Mouse (Mus musculus) kidney, embryonic 14.5 days (tissue): ENCODE measurements around the gene Casq1. TPM values are rescaled to one million over a fixed set of nuclear protein-coding genes. Genes with fewer than 3 reads are reported as not detected.

Experiments
- ATAC-seq: fragments of 200-750 bp; cut with Nextera tagmentation; 2 replicates; pipeline ENCODE4 v1.8.0; 2017; ENCODE audit warnings: moderate number of reproducible peaks, mild to moderate bottlenecking, moderate TSS enrichment, moderate library complexity; ENCODE audit not compliant: low FRiP score, low TSS enrichment
- H3K27ac ChIP-seq: fragments of 300-500 bp; sonication (generic); 2 replicates; pipeline ENCODE4 v1.5.1; 2014; ENCODE audit warnings: low read depth, mild to moderate bottlenecking, low read length, moderate library complexity, mixed read lengths
- H3K27me3 ChIP-seq: fragments of 300-500 bp; sonication (generic); 2 replicates; pipeline ENCODE4 v1.6.1; 2014; ENCODE audit warnings: mild to moderate bottlenecking, low read length; ENCODE audit not compliant: control insufficient read depth, insufficient read depth
- H3K36me3 ChIP-seq: fragments of 300-500 bp; sonication (generic); 2 replicates; pipeline ENCODE4 v1.6.1; 2014; ENCODE audit warnings: low read length, mixed read lengths; ENCODE audit not compliant: control insufficient read depth, insufficient read depth
- H3K4me1 ChIP-seq: fragments of 300-500 bp; sonication (generic); 2 replicates; pipeline ENCODE4 v1.6.1; 2014; ENCODE audit warnings: low read length, mixed read lengths; ENCODE audit not compliant: control insufficient read depth, insufficient read depth
- H3K4me2 ChIP-seq: fragments of 300-500 bp; sonication (generic); replicated peaks from 2 replicates; pipeline ENCODE4 v1.6.1; 2014; ENCODE audit warnings: low read depth, mild to moderate bottlenecking, low read length
- H3K4me3 ChIP-seq: fragments of 300-500 bp; sonication (generic); 2 replicates; pipeline ENCODE4 v1.5.1; 2014; ENCODE audit warnings: mild to moderate bottlenecking, low read length
- H3K9ac ChIP-seq: fragments of 300-500 bp; sonication (generic); 2 replicates; pipeline ENCODE4 v1.6.1; 2014; ENCODE audit warnings: low read depth, mild to moderate bottlenecking, low read length, moderate library complexity
- H3K9me3 ChIP-seq: fragments of 300-500 bp; sonication (generic); 2 replicates; pipeline ENCODE4 v1.6.1; 2016; ENCODE audit warnings: low read length; ENCODE audit not compliant: control insufficient read depth
- WGBS: fragments of 180-500 bp; shearing (Covaris S2); extraction: QIAGEN DNeasy Blood & Tissue Kit; methylation state at CpG from one replicate; pipeline ENCODE4 v1.1.7; 2014; 5-methylcytosine and 5-hydroxymethylcytosine counted together
- polyA plus RNA-seq: library from polyadenylated mRNA; unstranded; fragments of >200 nt; fragmentation: Nextera tagmentation; extraction: Ambion mirVana; gene quantifications from 2 replicates; pipeline ENCODE4 v1.2.1, GENCODE M21; 2014

Casq1 gene
- polyA plus RNA-seq, 1 experiment from 2014 or later = 3.5 TPM

GRCm38 (mm10) chr1:172213771-172214170 lies 5.9 kb downstream of the Casq1 start:
- no peaks in the 10 kb centered on the region for H3K27me3 ChIP-seq
- no peak overlapping the region for H3K4me3 ChIP-seq
- ATAC-seq = no peak
- no peak overlapping the region for H3K4me2 ChIP-seq
- no peak overlapping the region for H3K27ac ChIP-seq
- 77% methylated on average over 4 of the region's 4 CpGs for WGBS
- H3K4me1 ChIP-seq = peaks cover 6% of the 10 kb centered on the region; the same call in 1 of the 2 replicates
- no peak overlapping the region for H3K9ac ChIP-seq
- no peaks in the 10 kb centered on the region for H3K36me3 ChIP-seq
- no peaks in the 10 kb centered on the region for H3K9me3 ChIP-seq

- no peak for ATAC-seq
- H3K36me3 ChIP-seq = no peaks in the 10 kb centered on the region
- no peak overlapping the region for H3K27ac ChIP-seq
Observed at GRCm38 (mm10) chr1:172212776-172213175, 6.9 kb downstream of the Casq1 start.

GRCm38 (mm10) chr1:172207111-172207584 lies 12.5 kb downstream of the Casq1 start:
- H3K9me3 ChIP-seq = no peaks in the 10 kb centered on the region
- H3K27me3 ChIP-seq = no peaks in the 10 kb centered on the region
- no peaks in the 10 kb centered on the region; the same call in 1 of the 2 replicates for H3K36me3 ChIP-seq
- H3K4me3 ChIP-seq = peak overlapping the region; percentile 68; the same call in 1 of the 2 replicates
- H3K4me1 ChIP-seq = peaks cover 41% of the 10 kb centered on the region
- WGBS = 8% methylated on average over 7 of the region's 7 CpGs
- H3K4me2 ChIP-seq = peak overlapping the region; percentile 70
- 0 out of 2 replicates have a peak, but pooled peaks have one; percentile 3 for ATAC-seq
- no peak overlapping the region for H3K9ac ChIP-seq
- peak overlapping the region; percentile 86 for H3K27ac ChIP-seq

More at GRCm38 (mm10) chr1:172212776-172213175, 6.9 kb downstream of the Casq1 start:
- Histone ChIP-seq H3K9me3 (no peaks in the 10 kb centered on the region), H3K9ac (no peak overlapping the region), H3K4me2 (no peak overlapping the region), H3K27me3 (no peaks in the 10 kb centered on the region), H3K4me1 (peaks cover 3% of the 10 kb centered on the region; the same call in 1 of the 2 replicates), H3K4me3 (no peak overlapping the region)
- whole genome bisulfite sequencing = 57% methylated on average over 5 of the region's 5 CpGs

- Histone ChIP-seq H3K36me3 (peaks cover 2% of the 10 kb centered on the region; the same call in 1 of the 2 replicates), H3K4me3 (peak within 1 kb of the TSS; percentile 68), H3K27ac (peak within 1 kb of the TSS; percentile 86), H3K27me3 (no peaks in the 10 kb centered on the region), H3K9me3 (no peaks in the 10 kb centered on the region), H3K9ac (peak within 1 kb of the TSS; percentile 84), H3K4me2 (peak within 1 kb of the TSS; percentile 70), H3K4me1 (peaks cover 50% of the 10 kb centered on the region)
- ATAC-seq = peak; percentile 71
- under 1% methylated on average over 37 of the region's 40 CpGs for WGBS
Observed at GRCm38 (mm10) chr1:172206141-172206917, 13.3 kb downstream of the Casq1 start, which contains the start of gene Pea15a. Gene Pea15a, minus strand, starts transcription at chr1:172206804.

GRCm38 (mm10) chr1:172205741-172206087 lies 14.0 kb downstream of the Casq1 start:
- peak overlapping the region; percentile 70 for H3K4me2 ChIP-seq
- H3K27me3 ChIP-seq = no peaks in the 10 kb centered on the region
- peaks cover 56% of the 10 kb centered on the region for H3K4me1 ChIP-seq
- H3K9ac ChIP-seq = peak overlapping the region; percentile 84
- WGBS = 12% methylated on average over 3 of the region's 3 CpGs
- H3K27ac ChIP-seq = peak overlapping the region; percentile 86; the same call in 1 of the 2 replicates
- H3K4me3 ChIP-seq = peak overlapping the region; percentile 68
- ATAC-seq = no peak
- peaks cover 6% of the 10 kb centered on the region; the same call in 1 of the 2 replicates for H3K36me3 ChIP-seq
- H3K9me3 ChIP-seq = no peaks in the 10 kb centered on the region

GRCm38 (mm10) chr1:172204814-172205740 lies 14.6 kb downstream of the Casq1 start:
- Histone ChIP-seq H3K4me1 (peaks cover 58% of the 10 kb centered on the region), H3K27ac (peak overlapping the region; percentile 42; the same call in 1 of the 2 replicates), H3K27me3 (no peaks in the 10 kb centered on the region), H3K4me2 (peak overlapping the region; percentile 70), H3K36me3 (peaks cover 11% of the 10 kb centered on the region), H3K9me3 (no peaks in the 10 kb centered on the region), H3K9ac (peak overlapping the region; percentile 23; the same call in 1 of the 2 replicates), H3K4me3 (peak overlapping the region; percentile 68; the same call in 1 of the 2 replicates)
- 38% methylated on average over 15 of the region's 15 CpGs for WGBS
- ATAC-seq = no peak

- 0 out of 2 replicates have a peak, but pooled peaks have one; percentile 3 for ATAC-seq
- Histone ChIP-seq H3K4me1 (peaks cover 61% of the 10 kb centered on the region), H3K27me3 (no peaks in the 10 kb centered on the region), H3K4me3 (no peak overlapping the region), H3K9me3 (no peaks in the 10 kb centered on the region), H3K9ac (no peak overlapping the region; the same call in 1 of the 2 replicates), H3K4me2 (peak overlapping the region; percentile 28; the same call in 1 of the 2 replicates), H3K27ac (peak overlapping the region; percentile 86; the same call in 1 of the 2 replicates), H3K36me3 (peaks cover 20% of the 10 kb centered on the region)
- WGBS = 17% methylated on average over 9 of the region's 9 CpGs
Observed at GRCm38 (mm10) chr1:172204033-172204813, 15.4 kb downstream of the Casq1 start.

GRCm38 (mm10) chr1:172203566-172203965 lies 16.1 kb downstream of the Casq1 start:
- Histone ChIP-seq H3K27me3 (no peaks in the 10 kb centered on the region), H3K4me2 (no peak overlapping the region; the same call in 1 of the 2 replicates), H3K27ac (peak overlapping the region; percentile 86; the same call in 1 of the 2 replicates), H3K4me3 (no peak overlapping the region), H3K4me1 (peaks cover 61% of the 10 kb centered on the region), H3K9ac (peak overlapping the region; percentile 19; the same call in 1 of the 2 replicates), H3K9me3 (no peaks in the 10 kb centered on the region), H3K36me3 (peaks cover 23% of the 10 kb centered on the region)
- no peak for ATAC-seq
- 4% methylated on average over 4 of the region's 4 CpGs for WGBS
